Mouse (Mus musculus) embryonic facial prominence, embryonic 13.5 days (tissue): ENCODE results near the gene Fkbpl. TPM values are rescaled to one million over a fixed set of nuclear protein-coding genes. Genes with fewer than 3 reads are reported as not detected.
A peak's percentile ranks its signal among the peaks of the same experiment; 100 is the strongest.

Source experiments
- ATAC-seq: fragments of 200-750 bp; cut with Nextera tagmentation; 2 replicates; pipeline ENCODE4 v1.8.0; 2017; ENCODE audit warnings: low read depth; ENCODE audit not compliant: insufficient number of reproducible peaks, insufficient read depth, low FRiP score, low TSS enrichment
- H3K27ac ChIP-seq: fragments of 300-500 bp; sonication (generic); 2 replicates; pipeline ENCODE4 v1.5.1; 2015; ENCODE audit warnings: moderate library complexity, mild to moderate bottlenecking, inconsistent platforms
- H3K27me3 ChIP-seq: fragments of 300-500 bp; sonication (generic); 2 replicates; pipeline ENCODE4 v1.6.1; 2015; ENCODE audit warnings: mild to moderate bottlenecking, inconsistent platforms
- H3K36me3 ChIP-seq: fragments of 300-500 bp; sonication (generic); 2 replicates; pipeline ENCODE4 v1.6.1; 2015; ENCODE audit warnings: mild to moderate bottlenecking, inconsistent platforms
- H3K4me1 ChIP-seq: fragments of 300-500 bp; sonication (generic); 2 replicates; pipeline ENCODE4 v1.6.1; 2015; ENCODE audit warnings: inconsistent platforms
- H3K4me2 ChIP-seq: fragments of 300-500 bp; sonication (generic); 2 replicates; pipeline ENCODE4 v1.6.1; 2015; ENCODE audit warnings: moderate library complexity, mild to moderate bottlenecking, inconsistent platforms
- H3K4me3 ChIP-seq: fragments of 300-500 bp; sonication (generic); 2 replicates; pipeline ENCODE4 v1.5.1; 2015; ENCODE audit warnings: mild to moderate bottlenecking, inconsistent platforms
- H3K9ac ChIP-seq: fragments of 300-500 bp; sonication (generic); 2 replicates; pipeline ENCODE4 v1.6.1; 2015; ENCODE audit warnings: mild to moderate bottlenecking, inconsistent platforms
- H3K9me3 ChIP-seq: fragments of 300-500 bp; sonication (generic); 2 replicates; pipeline ENCODE4 v1.6.1; 2016; ENCODE audit warnings: inconsistent platforms
- WGBS: fragments of 180-500 bp; shearing (Covaris S2); methylation state at CpG from one replicate; pipeline ENCODE4 v1.1.7; 2015; ENCODE audit warnings: mixed read lengths; 5-methylcytosine and 5-hydroxymethylcytosine counted together
- polyA plus RNA-seq: library from polyadenylated mRNA; unstranded; fragments of >200 nt; fragmentation: Nextera tagmentation; extraction: Ambion mirVana; gene quantifications from 2 replicates; pipeline ENCODE4 v1.2.1, GENCODE M21; 2015

Gene Fkbpl
- polyA plus RNA-seq, 1 experiment from 2014 or later: 15.0 TPM

- Histone ChIP-seq H3K27ac (no peak overlapping the region), H3K4me3 (no peak overlapping the region), H3K9me3 (no peaks in the 10 kb centered on the region), H3K27me3 (peaks cover 43% of the 10 kb centered on the region), H3K4me1 (peaks cover 40% of the 10 kb centered on the region), H3K36me3 (no peaks in the 10 kb centered on the region), H3K4me2 (no peak overlapping the region), H3K9ac (no peak overlapping the region)
- WGBS: 68% methylated on average over 11 of the region's 11 CpGs
- ATAC-seq: no peak
These were observed 37.4 kb downstream of the Fkbpl start for GRCm38 (mm10) chr17:34681881-34682536.

- Histone ChIP-seq H3K27ac (no peak overlapping the region), H3K4me2 (no peak overlapping the region), H3K9ac (no peak overlapping the region), H3K36me3 (no peaks in the 10 kb centered on the region), H3K9me3 (no peaks in the 10 kb centered on the region), H3K27me3 (peaks cover 31% of the 10 kb centered on the region), H3K4me1 (peaks cover 40% of the 10 kb centered on the region), H3K4me3 (no peak overlapping the region)
- 72% methylated on average over 8 of the region's 8 CpGs for WGBS
- ATAC-seq: no peak
These were observed 38.6 kb downstream of the Fkbpl start for GRCm38 (mm10) chr17:34683179-34683578.

- H3K27ac ChIP-seq: no peak overlapping the region
- no peak for ATAC-seq
- 67% methylated on average over 10 of the region's 10 CpGs for WGBS
These were observed 39.2 kb downstream of the Fkbpl start for GRCm38 (mm10) chr17:34683686-34684220.

GRCm38 (mm10) chr17:34684253-34684893 lies 39.8 kb downstream of the Fkbpl start:
- peaks cover 40% of the 10 kb centered on the region for H3K4me1 ChIP-seq
- WGBS: 57% methylated on average over 9 of the region's 9 CpGs
- ATAC-seq: no peak
- H3K27me3 ChIP-seq: peaks cover 19% of the 10 kb centered on the region
- H3K27ac ChIP-seq: no peak overlapping the region
- H3K9ac ChIP-seq: peak overlapping the region; percentile 27; the same call in 1 of the 2 replicates
- no peaks in the 10 kb centered on the region for H3K9me3 ChIP-seq
- no peaks in the 10 kb centered on the region for H3K36me3 ChIP-seq
- no peak overlapping the region for H3K4me2 ChIP-seq
- no peak overlapping the region for H3K4me3 ChIP-seq

More at GRCm38 (mm10) chr17:34683686-34684220, 39.2 kb downstream of the Fkbpl start:
- H3K4me1 ChIP-seq: peaks cover 40% of the 10 kb centered on the region
- no peaks in the 10 kb centered on the region for H3K9me3 ChIP-seq
- H3K9ac ChIP-seq: no peak overlapping the region
- H3K36me3 ChIP-seq: no peaks in the 10 kb centered on the region
- H3K4me2 ChIP-seq: no peak overlapping the region
- peaks cover 25% of the 10 kb centered on the region for H3K27me3 ChIP-seq
- no peak overlapping the region for H3K4me3 ChIP-seq

GRCm38 (mm10) chr17:34685120-34686110 lies 40.9 kb downstream of the Fkbpl start:
- Histone ChIP-seq H3K9me3 (no peaks in the 10 kb centered on the region), H3K9ac (peak overlapping the region; percentile 27; the same call in 1 of the 2 replicates), H3K27ac (no peak overlapping the region), H3K4me2 (no peak overlapping the region), H3K4me3 (no peak overlapping the region), H3K4me1 (peaks cover 33% of the 10 kb centered on the region), H3K36me3 (no peaks in the 10 kb centered on the region), H3K27me3 (peaks cover 9% of the 10 kb centered on the region)
- ATAC-seq: no peak
- 77% methylated on average over 28 of the region's 28 CpGs for WGBS

- H3K4me1 ChIP-seq: peaks cover 20% of the 10 kb centered on the region
- ATAC-seq: no peak
- H3K27ac ChIP-seq: no peak overlapping the region
- H3K27me3 ChIP-seq: no peaks in the 10 kb centered on the region
- H3K4me2 ChIP-seq: no peak overlapping the region
- no peak overlapping the region for H3K9ac ChIP-seq
- H3K36me3 ChIP-seq: no peaks in the 10 kb centered on the region
- no peak overlapping the region for H3K4me3 ChIP-seq
- no peaks in the 10 kb centered on the region for H3K9me3 ChIP-seq
- 85% methylated on average over 7 of the region's 7 CpGs for WGBS
These were observed 44.3 kb downstream of the Fkbpl start for GRCm38 (mm10) chr17:34688889-34689288.

GRCm38 (mm10) chr17:34690458-34690857 lies 45.9 kb downstream of the Fkbpl start:
- 75% methylated on average over 4 of the region's 4 CpGs for WGBS
- no peak overlapping the region for H3K4me3 ChIP-seq
- no peaks in the 10 kb centered on the region for H3K36me3 ChIP-seq
- 0 out of 2 replicates have a peak, but pooled peaks cover 4% of the 10 kb centered on the region for H3K4me1 ChIP-seq
- no peaks in the 10 kb centered on the region for H3K9me3 ChIP-seq
- H3K27me3 ChIP-seq: no peaks in the 10 kb centered on the region
- no peak overlapping the region for H3K4me2 ChIP-seq
- no peak overlapping the region for H3K27ac ChIP-seq
- no peak overlapping the region for H3K9ac ChIP-seq
- ATAC-seq: no peak

- ATAC-seq: no peak
- H3K4me3 ChIP-seq: no peak overlapping the region
- WGBS: 67% methylated on average over 7 of the region's 7 CpGs
- no peaks in the 10 kb centered on the region for H3K27me3 ChIP-seq
- no peak overlapping the region for H3K9ac ChIP-seq
- no peaks in the 10 kb centered on the region for H3K36me3 ChIP-seq
- H3K4me2 ChIP-seq: no peak overlapping the region
- H3K9me3 ChIP-seq: no peaks in the 10 kb centered on the region
- no peak overlapping the region for H3K27ac ChIP-seq
- H3K4me1 ChIP-seq: no peaks in the 10 kb centered on the region
These were observed 48.3 kb downstream of the Fkbpl start for GRCm38 (mm10) chr17:34692906-34693305.

Other genes with a start within 250 kb of the Fkbpl start
- 0.52 and 0.96 TPM in 2 replicates for gene BC051142, start 245.9 kb upstream of the Fkbpl start, polyA plus RNA-seq
- gene Btnl4, start 167.4 kb upstream of the Fkbpl start, polyA plus RNA-seq: not detected in 2 replicates
- gene Btnl6, start 127.4 kb upstream of the Fkbpl start, polyA plus RNA-seq: 0.54 TPM in 1 of 2 replicates, not detected in the other
- gene Notch4, start 80.5 kb upstream of the Fkbpl start, polyA plus RNA-seq: 4.4 and 5.0 TPM in 2 replicates
- 5.3 and 6.0 TPM in 2 replicates for gene Gpsm3, start 55.0 kb upstream of the Fkbpl start, polyA plus RNA-seq
- 14.8 and 19.2 TPM in 2 replicates for gene Pbx2, start 53.5 kb upstream of the Fkbpl start, polyA plus RNA-seq
- gene Ager, start 46.9 kb upstream of the Fkbpl start, polyA plus RNA-seq: 3.6 and 4.2 TPM in 2 replicates
- 130 and 132 TPM in 2 replicates for gene Rnf5, start 41.1 kb upstream of the Fkbpl start, polyA plus RNA-seq
- 50.7 and 57.5 TPM in 2 replicates for gene Agpat1, start 40.5 kb upstream of the Fkbpl start, polyA plus RNA-seq
- gene Egfl8, start 28.8 kb upstream of the Fkbpl start, polyA plus RNA-seq: 7.5 and 10.2 TPM in 2 replicates
- 21.6 and 22.2 TPM in 2 replicates for gene Ppt2, start 16.3 kb upstream of the Fkbpl start, polyA plus RNA-seq
- 0.55 and 0.78 TPM in 2 replicates for gene Prrt1, start 15.2 kb upstream of the Fkbpl start, polyA plus RNA-seq
- gene Atf6b, start 2.4 kb downstream of the Fkbpl start, polyA plus RNA-seq: 97.8 and 106 TPM in 2 replicates
- gene Tnxb, start 25.8 kb downstream of the Fkbpl start, polyA plus RNA-seq: 0.03 and 0.04 TPM in 2 replicates
- 0.34 TPM in 1 of 2 replicates, not detected in the other for gene C4b, start 99.1 kb downstream of the Fkbpl start, polyA plus RNA-seq
- gene Cyp21a1, start 159.8 kb downstream of the Fkbpl start, polyA plus RNA-seq: not detected in 2 replicates
- 25.4 and 29.4 TPM in 2 replicates for gene Stk19, start 192.2 kb downstream of the Fkbpl start, polyA plus RNA-seq
- 66.3 and 75.1 TPM in 2 replicates for gene Dxo, start 192.3 kb downstream of the Fkbpl start, polyA plus RNA-seq
- gene Skiv2l, start 205.4 kb downstream of the Fkbpl start, polyA plus RNA-seq: 52.2 and 55.6 TPM in 2 replicates
- gene Nelfe, start 205.6 kb downstream of the Fkbpl start, polyA plus RNA-seq: 119 and 126 TPM in 2 replicates
- gene Cfb, start 217.8 kb downstream of the Fkbpl start, polyA plus RNA-seq: 1.6 and 5.7 TPM in 2 replicates
- 5.5 and 7.1 TPM in 2 replicates for gene Zbtb12, start 234.7 kb downstream of the Fkbpl start, polyA plus RNA-seq
- not detected in 2 replicates for gene Gm20547, start 237.3 kb downstream of the Fkbpl start, polyA plus RNA-seq